16 mouse cellular contexts compared by ENCODE assay signal in genomic region chr9:96085293-96085692, GRCm38 (mm10).
"Had no signal": no experiment of that assay in that cellular context is flagged by ENCODE, and none has a peak within 500 bp of the region (broad histone marks: within the 10 kb centered on the region; RNA-seq: fewer than 3 reads in every experiment).

No protein-coding gene starts in this region.

- H3K4me3 ChIP-seq: neural tube, embryonic 13.5 days; neural tube, embryonic 15.5 days; stomach, embryonic 15.5 days had no signal

- H3K4me2 ChIP-seq: neural tube, embryonic 13.5 days; neural tube, embryonic 15.5 days; stomach, embryonic 15.5 days had no signal

- H3K9ac ChIP-seq: neural tube, embryonic 13.5 days; neural tube, embryonic 15.5 days; stomach, embryonic 15.5 days had no signal

- DNase-seq: retina, postnatal 1 day; right cerebral cortex, adult 18-20 months; right cerebral cortex, postnatal 14 days; right cerebral cortex, postnatal 25 days; right cerebral cortex, postnatal 4 days; spleen, adult 18-20 months; thymus, adult 18-20 months; thymus, adult 2 months; thymus, postnatal 14 days; thymus, postnatal 25 days; thymus, postnatal 36 days; thymus, postnatal 4 days had no signal

- H3K27ac ChIP-seq: neural tube, embryonic 13.5 days; neural tube, embryonic 15.5 days; stomach, embryonic 15.5 days; stomach, postnatal 0 days had no signal

- H3K36me3 ChIP-seq: neural tube, embryonic 13.5 days; neural tube, embryonic 15.5 days; stomach, embryonic 15.5 days had no signal

- H3K4me1 ChIP-seq: neural tube, embryonic 13.5 days; neural tube, embryonic 15.5 days; stomach, embryonic 15.5 days had no signal

- H3K27me3 ChIP-seq: neural tube, embryonic 13.5 days; neural tube, embryonic 15.5 days; stomach, embryonic 15.5 days had no signal

- H3K9me3 ChIP-seq: neural tube, embryonic 13.5 days; neural tube, embryonic 15.5 days; stomach, embryonic 15.5 days had no signal
